Mouse (Mus musculus) thymus, adult 2 months (tissue): ENCODE data around the gene Mef2c. TPM values are rescaled to one million over a fixed set of nuclear protein-coding genes. Genes with fewer than 3 reads are reported as not detected.

Experiments used
- DNase-seq: peaks from one replicate; pipeline ENCODE4 v3.0.0; 2021
- H3K27ac ChIP-seq: fragments of 200-500 bp; 2 replicates; pipeline ENCODE4 v1.5.1; 2012; ENCODE audit warnings: low read length, control low read depth; ENCODE audit not compliant: control insufficient read depth, insufficient read depth
- H3K27me3 ChIP-seq: fragments of 200-500 bp; 2 replicates; pipeline ENCODE4 v1.6.1; 2012; ENCODE audit warnings: mild to moderate bottlenecking, low read length, moderate library complexity, mixed read lengths; ENCODE audit not compliant: control insufficient read depth, insufficient read depth
- H3K36me3 ChIP-seq: fragments of 200-500 bp; 2 replicates; pipeline ENCODE4 v1.6.1; 2012; ENCODE audit warnings: mild to moderate bottlenecking, low read length, moderate library complexity; ENCODE audit not compliant: control insufficient read depth, insufficient read depth
- H3K4me1 ChIP-seq: fragments of 200-500 bp; replicated peaks from 2 replicates; pipeline ENCODE4 v1.6.1; 2012; ENCODE audit warnings: low read length; ENCODE audit not compliant: control insufficient read depth, insufficient read depth
- H3K4me3 ChIP-seq: fragments of 200-500 bp; 2 replicates; pipeline ENCODE4 v1.5.1; 2012; ENCODE audit warnings: mild to moderate bottlenecking, low read length, control low read depth, moderate library complexity; ENCODE audit not compliant: control insufficient read depth, insufficient read depth
- CTCF ChIP-seq: fragments of 200-500 bp; IDR thresholded peaks from 2 replicates; pipeline ENCODE4 v1.5.1; 2012; ENCODE audit warnings: mild to moderate bottlenecking, control low read depth, low read length, moderate library complexity, borderline replicate concordance; ENCODE audit not compliant: control insufficient read depth, poor library complexity, insufficient read depth; ENCODE audit errors: extremely low read depth
- POLR2A ChIP-seq: fragments of 200-500 bp; IDR thresholded peaks from 2 replicates; pipeline ENCODE4 v1.6.1; 2012; ENCODE audit warnings: mild to moderate bottlenecking, low read length, control low read depth, moderate library complexity; ENCODE audit not compliant: control insufficient read depth, poor library complexity, insufficient read depth; ENCODE audit errors: extremely low read depth
- WGBS: fragments of 180-500 bp; shearing (Covaris S2); methylation state at CpG from one replicate; pipeline ENCODE4 v1.1.7; 2018; 5-methylcytosine and 5-hydroxymethylcytosine counted together
- polyA plus RNA-seq: library from polyadenylated mRNA; depleted of rRNA; stranded (reverse); fragments of >200 nt; gene quantifications from 2 replicates; pipeline ENCODE4 v1.2.3, GENCODE M21; 2012

Mef2c gene
- polyA plus RNA-seq, 1 experiment, result 7.0 TPM

DNA sequence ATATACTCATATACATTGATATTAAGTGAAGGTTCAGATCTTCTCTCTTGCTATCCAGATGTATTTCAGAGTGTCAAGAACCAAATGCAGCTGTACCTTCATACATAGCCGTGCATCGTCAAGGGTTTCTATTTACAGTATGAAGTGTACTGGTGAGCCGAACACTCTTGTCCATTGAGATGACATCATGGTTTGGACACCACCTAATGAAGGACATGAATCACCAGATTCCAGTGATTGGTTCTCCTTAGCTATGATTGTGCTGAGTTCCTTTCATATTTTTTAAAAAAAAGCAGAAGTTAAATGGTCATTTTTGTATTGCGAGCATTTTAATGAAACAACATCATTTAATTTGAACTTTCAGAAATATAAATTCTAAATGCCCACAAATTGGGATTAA lies 97.9 kb downstream of the Mef2c start:
- TF ChIP-seq POLR2A, result no peak
- no peak for TF ChIP-seq CTCF
- Histone ChIP-seq H3K4me1 (no peaks in the 10 kb centered on the region), H3K4me3 (no peak overlapping the region), H3K36me3 (no peaks in the 10 kb centered on the region), H3K27me3 (no peaks in the 10 kb centered on the region), H3K27ac (no peak overlapping the region)
- DNase-seq, result no peak
- 94% methylated on average over 4 of the region's 4 CpGs for WGBS

GRCm38 (mm10) chr13:83603373-83604265 lies 99.8 kb downstream of the Mef2c start:
- H3K4me3 ChIP-seq, result no peak overlapping the region
- H3K4me1 ChIP-seq, result no peaks in the 10 kb centered on the region
- TF ChIP-seq POLR2A (no peak), CTCF (no peak)

GRCm38 (mm10) chr13:83604320-83604719 lies 100.5 kb downstream of the Mef2c start:
- WGBS, result 61% methylated on average over 3 of the region's 3 CpGs
- Histone ChIP-seq H3K27ac (no peak overlapping the region), H3K36me3 (no peaks in the 10 kb centered on the region), H3K4me1 (no peaks in the 10 kb centered on the region), H3K4me3 (no peak overlapping the region), H3K27me3 (no peaks in the 10 kb centered on the region)
- TF ChIP-seq POLR2A, result no peak
- TF ChIP-seq CTCF, result no peak
- no peak for DNase-seq

More at GRCm38 (mm10) chr13:83603373-83604265, 99.8 kb downstream of the Mef2c start:
- Histone ChIP-seq H3K36me3 (no peaks in the 10 kb centered on the region), H3K27ac (no peak overlapping the region), H3K27me3 (no peaks in the 10 kb centered on the region)
- WGBS, result 46% methylated on average over 7 of the region's 7 CpGs
- DNase-seq, result no peak

DNA sequence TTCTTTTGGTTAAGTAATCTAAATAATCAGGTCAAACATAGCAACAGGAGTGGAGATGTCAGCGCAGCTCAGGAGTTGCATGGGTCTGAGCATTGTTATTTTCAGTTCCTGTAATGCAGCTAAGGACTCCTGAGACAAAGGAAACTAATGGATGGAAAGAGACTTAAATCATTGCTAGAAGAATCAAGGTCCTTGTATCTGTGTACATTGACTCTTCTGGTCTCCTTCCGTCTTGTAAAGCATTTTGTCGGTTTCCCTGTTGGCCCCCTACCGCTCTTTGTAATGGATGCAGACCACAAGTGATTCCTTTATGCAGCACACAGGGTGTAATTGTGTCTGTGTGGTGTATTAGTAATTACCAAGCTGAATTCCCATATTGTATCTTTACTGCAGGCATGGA lies 101.0 kb downstream of the Mef2c start:
- WGBS, result 92% methylated on average over 4 of the region's 4 CpGs
- Histone ChIP-seq H3K27me3 (no peaks in the 10 kb centered on the region), H3K27ac (no peak overlapping the region), H3K4me1 (no peaks in the 10 kb centered on the region), H3K36me3 (no peaks in the 10 kb centered on the region), H3K4me3 (no peak overlapping the region)
- no peak for DNase-seq
- TF ChIP-seq CTCF (no peak), POLR2A (no peak)

- Histone ChIP-seq H3K36me3 (no peaks in the 10 kb centered on the region), H3K4me1 (no peaks in the 10 kb centered on the region), H3K27me3 (no peaks in the 10 kb centered on the region), H3K4me3 (no peak overlapping the region), H3K27ac (no peak overlapping the region)
- DNase-seq, result no peak
- 54% methylated on average over 4 of the region's 4 CpGs for WGBS
- TF ChIP-seq CTCF, result no peak
- no peak for TF ChIP-seq POLR2A
Observed at GRCm38 (mm10) chr13:83607883-83608581, 104.2 kb downstream of the Mef2c start.

DNA sequence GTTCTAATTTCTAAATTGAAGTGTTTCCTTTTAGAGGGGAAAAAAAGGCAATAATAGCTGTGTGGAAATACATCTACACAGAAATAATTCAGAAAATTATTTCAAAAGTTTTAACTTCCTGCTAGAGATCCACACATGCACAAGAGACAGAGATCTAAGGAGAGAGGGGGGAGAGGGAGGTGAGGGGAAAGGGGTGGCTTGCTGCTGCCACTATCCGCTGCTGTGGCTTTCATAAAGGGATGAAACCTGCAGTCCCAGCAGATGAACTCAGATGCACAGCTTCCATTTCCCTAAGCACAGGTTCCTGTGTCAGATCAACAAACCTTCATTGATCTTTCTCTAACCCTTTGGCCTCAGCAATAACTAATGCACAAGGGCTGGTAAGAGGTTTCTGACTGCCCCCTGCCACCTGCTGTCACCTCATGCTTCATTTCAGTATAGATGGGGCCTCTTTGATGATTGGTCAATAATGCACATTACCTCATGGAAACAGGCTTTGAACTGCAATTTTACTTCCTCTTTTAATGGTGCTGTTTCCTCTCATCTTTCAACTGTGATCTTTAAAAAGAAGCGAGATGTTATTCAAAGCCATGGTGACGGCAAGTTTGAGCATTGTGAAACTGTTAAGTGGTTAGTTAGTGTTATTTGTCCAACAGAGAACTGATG lies 105.2 kb downstream of the Mef2c start:
- H3K4me3 ChIP-seq, result no peak overlapping the region
- no peak overlapping the region for H3K27ac ChIP-seq
- H3K27me3 ChIP-seq, result no peaks in the 10 kb centered on the region
- H3K36me3 ChIP-seq, result no peaks in the 10 kb centered on the region
- 10% methylated on average over 3 of the region's 3 CpGs for WGBS
- H3K4me1 ChIP-seq, result no peaks in the 10 kb centered on the region
- DNase-seq, result peak; percentile 1
- no peak for TF ChIP-seq CTCF
- TF ChIP-seq POLR2A, result no peak
